Mouse (Mus musculus): ENCODE results near the gene Usp39. TPM values are rescaled to one million over a fixed set of nuclear protein-coding genes. Genes with fewer than 3 reads are reported as not detected.
A peak's percentile ranks its signal among the peaks of the same experiment; 100 is the strongest.

The Usp39 gene
- total and polyA plus RNA-seq, 2 experiments from 2014 or later = 39.0 to 52.6 TPM

DNA sequence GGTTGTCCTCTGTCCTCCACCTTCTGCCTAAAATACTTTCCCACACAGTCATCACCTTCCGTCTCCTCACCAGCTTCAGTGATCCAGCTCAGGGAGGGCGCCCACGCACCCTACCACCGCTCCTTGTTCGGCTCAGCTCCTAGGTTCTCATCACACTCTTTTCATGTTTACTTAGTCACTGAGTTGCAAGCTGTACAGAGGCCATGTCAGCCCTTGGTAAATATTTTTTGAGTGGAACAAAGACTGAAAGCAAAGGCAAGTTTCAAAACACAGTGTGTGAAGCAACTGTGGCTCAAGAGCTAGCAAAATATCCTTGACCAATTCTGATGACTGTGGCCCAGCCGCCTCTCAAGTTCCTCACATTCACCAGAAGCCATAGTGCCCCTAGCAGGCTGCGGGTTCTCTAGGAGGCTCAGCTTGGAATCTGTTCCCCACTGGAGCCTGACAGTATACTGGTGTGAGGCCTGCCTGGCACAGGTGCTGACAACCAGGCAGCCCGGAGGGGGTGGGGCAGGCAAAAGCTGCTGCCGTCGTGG lies 72.8 kb downstream of the Usp39 start:
- H3K27ac ChIP-seq (ENCODE audit: low read depth, low read length) = no peak overlapping the region
- H3K4me1 ChIP-seq (ENCODE audit: insufficient read depth) = peaks cover 3% of the 10 kb centered on the region; the same call in 1 of the 2 replicates
- H3K9me3 ChIP-seq (ENCODE audit: low read length) = no peaks in the 10 kb centered on the region
- H3K4me3 ChIP-seq (ENCODE audit: low read depth, low read length) = no peak overlapping the region
- H3K36me3 ChIP-seq (ENCODE audit: insufficient read depth) = no peaks in the 10 kb centered on the region
- DNase-seq (no peak), ATAC-seq (no peak)
- WGBS = 78% methylated on average over 10 of the region's 10 CpGs
- no peaks in the 10 kb centered on the region for H3K27me3 ChIP-seq (ENCODE audit: insufficient read depth, low read length)
- H3K4me2 ChIP-seq (ENCODE audit: low read depth) = no peak overlapping the region
- no peak overlapping the region for H3K9ac ChIP-seq
- no peak for TF ChIP-seq CTCF (IDR thresholded peaks at IDR 0.05; ENCODE audit: low read depth)

DNA sequence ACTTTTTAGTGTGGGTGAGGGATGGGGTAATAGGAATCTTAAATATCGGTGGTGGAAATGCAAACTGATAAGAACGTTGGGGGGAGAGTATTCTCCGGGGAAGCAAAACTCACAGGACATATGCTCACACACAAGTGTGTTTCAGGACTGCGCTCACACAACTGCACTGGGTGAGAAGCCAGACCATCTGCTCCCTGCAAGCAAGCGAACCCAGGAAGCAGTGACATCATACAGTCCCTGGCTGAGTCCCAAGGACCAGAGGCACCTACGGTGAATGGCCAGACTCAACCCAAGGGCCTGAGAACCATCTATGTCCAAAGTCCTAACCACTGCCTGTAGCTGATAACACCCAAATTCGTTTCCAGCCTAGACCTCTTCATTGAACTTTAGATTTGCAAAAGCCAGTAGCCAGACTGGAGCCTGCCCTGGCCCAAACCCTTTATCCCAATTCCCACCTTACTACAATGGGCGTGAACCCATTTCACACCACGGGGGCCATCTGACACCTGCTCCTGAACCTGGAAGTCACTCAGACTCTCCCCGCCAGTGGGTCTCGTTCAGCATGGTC lies 73.9 kb downstream of the Usp39 start:
- Histone ChIP-seq H3K36me3 (ENCODE audit: insufficient read depth) (no peaks in the 10 kb centered on the region), H3K4me2 (ENCODE audit: low read depth) (no peak overlapping the region), H3K27ac (ENCODE audit: low read depth, low read length) (no peak overlapping the region), H3K9me3 (ENCODE audit: low read length) (no peaks in the 10 kb centered on the region), H3K4me1 (ENCODE audit: insufficient read depth) (peaks cover 3% of the 10 kb centered on the region; the same call in 1 of the 2 replicates), H3K27me3 (ENCODE audit: insufficient read depth, low read length) (no peaks in the 10 kb centered on the region), H3K9ac (no peak overlapping the region), H3K4me3 (ENCODE audit: low read depth, low read length) (no peak overlapping the region)
- peak; percentile 88 for ATAC-seq
- TF ChIP-seq CTCF (IDR thresholded peaks at IDR 0.05; ENCODE audit: low read depth) = no peak
- DNase-seq = peak; percentile 52
- WGBS = 56% methylated on average over 11 of the region's 11 CpGs

DNA sequence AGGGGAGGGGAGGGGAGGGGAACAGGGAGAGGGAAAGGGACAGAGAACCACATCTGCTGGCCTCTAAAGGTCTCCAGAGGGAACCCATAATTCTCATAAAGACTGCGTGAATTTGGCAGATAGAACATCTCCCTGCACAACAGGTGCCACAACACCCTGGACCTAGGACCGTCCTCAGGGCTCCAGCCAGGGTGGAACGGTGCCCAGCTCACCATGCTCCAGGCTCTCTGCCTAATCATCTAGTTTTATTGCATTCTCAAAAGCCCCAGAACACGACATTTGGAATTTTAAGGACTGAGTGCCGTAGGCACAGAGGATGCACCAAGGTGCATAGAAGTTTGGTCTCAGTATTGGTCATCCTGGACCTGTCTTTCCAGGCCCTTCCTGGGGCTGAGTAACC lies 74.7 kb downstream of the Usp39 start:
- peaks cover 3% of the 10 kb centered on the region; the same call in 1 of the 2 replicates for H3K4me1 ChIP-seq (ENCODE audit: insufficient read depth)
- no peak overlapping the region for H3K27ac ChIP-seq (ENCODE audit: low read depth, low read length)
- 57% methylated on average over 5 of the region's 5 CpGs for WGBS
- no peaks in the 10 kb centered on the region for H3K36me3 ChIP-seq (ENCODE audit: insufficient read depth)
- DNase-seq = no peak
- ATAC-seq = no peak
- no peak overlapping the region for H3K4me2 ChIP-seq (ENCODE audit: low read depth)
- no peaks in the 10 kb centered on the region for H3K27me3 ChIP-seq (ENCODE audit: insufficient read depth, low read length)
- H3K9me3 ChIP-seq (ENCODE audit: low read length) = no peaks in the 10 kb centered on the region
- no peak overlapping the region for H3K4me3 ChIP-seq (ENCODE audit: low read depth, low read length)
- TF ChIP-seq CTCF (IDR thresholded peaks at IDR 0.05; ENCODE audit: low read depth) = no peak
- H3K9ac ChIP-seq = no peak overlapping the region

Other genes starting within 250 kb of the Usp39 start
- gene St3gal5, start 247.6 kb downstream of the Usp39 start, total RNA-seq (2014; rRNA removed) = 16.5 and 17.5 TPM in 2 replicates
- 26.0 and 53.4 TPM in 2 replicates for gene St3gal5, start 247.6 kb downstream of the Usp39 start, polyA plus RNA-seq (2015; fragmentation: Nextera tagmentation; extraction: Ambion mirVana)
- 2.6 and 6.9 TPM in 2 replicates for gene Atoh8, start 109.6 kb downstream of the Usp39 start, total RNA-seq (2014; rRNA removed)
- gene Atoh8, start 109.6 kb downstream of the Usp39 start, polyA plus RNA-seq (2015; fragmentation: Nextera tagmentation; extraction: Ambion mirVana) = 3.9 TPM in 2 replicates
- gene Sftpb, start 40.6 kb downstream of the Usp39 start, total RNA-seq (2014; rRNA removed) = not detected in 2 replicates
- 0.16 and 0.21 TPM in 2 replicates for gene Sftpb, start 40.6 kb downstream of the Usp39 start, polyA plus RNA-seq (2015; fragmentation: Nextera tagmentation; extraction: Ambion mirVana)
- gene 0610030E20Rik, start 2.1 kb upstream of the Usp39 start, total RNA-seq (2014; rRNA removed) = 6.5 and 10.9 TPM in 2 replicates
- 9.7 and 15.4 TPM in 2 replicates for gene 0610030E20Rik, start 2.1 kb upstream of the Usp39 start, polyA plus RNA-seq (2015; fragmentation: Nextera tagmentation; extraction: Ambion mirVana)
- 22.9 and 24.3 TPM in 2 replicates for gene Tmem150a, start 10.3 kb upstream of the Usp39 start, total RNA-seq (2014; rRNA removed)
- gene Tmem150a, start 10.3 kb upstream of the Usp39 start, polyA plus RNA-seq (2015; fragmentation: Nextera tagmentation; extraction: Ambion mirVana) = 17.2 and 17.5 TPM in 2 replicates
- 66.9 and 76.3 TPM in 2 replicates for gene Rnf181, start 21.8 kb upstream of the Usp39 start, total RNA-seq (2014; rRNA removed)
- 117 and 124 TPM in 2 replicates for gene Rnf181, start 21.8 kb upstream of the Usp39 start, polyA plus RNA-seq (2015; fragmentation: Nextera tagmentation; extraction: Ambion mirVana)
- 12.7 and 17.1 TPM in 2 replicates for gene Vamp5, start 35.3 kb upstream of the Usp39 start, total RNA-seq (2014; rRNA removed)
- gene Vamp5, start 35.3 kb upstream of the Usp39 start, polyA plus RNA-seq (2015; fragmentation: Nextera tagmentation; extraction: Ambion mirVana) = 11.6 and 13.1 TPM in 2 replicates
- gene Vamp8, start 45.5 kb upstream of the Usp39 start, total RNA-seq (2014; rRNA removed) = 10.3 and 11.8 TPM in 2 replicates
- 21.3 and 27.1 TPM in 2 replicates for gene Vamp8, start 45.5 kb upstream of the Usp39 start, polyA plus RNA-seq (2015; fragmentation: Nextera tagmentation; extraction: Ambion mirVana)
- 11.9 and 25.3 TPM in 2 replicates for gene Ggcx, start 69.1 kb upstream of the Usp39 start, total RNA-seq (2014; rRNA removed)
- 7.5 and 9.9 TPM in 2 replicates for gene Ggcx, start 69.1 kb upstream of the Usp39 start, polyA plus RNA-seq (2015; fragmentation: Nextera tagmentation; extraction: Ambion mirVana)
- 125 and 145 TPM in 2 replicates for gene Mat2a, start 94.4 kb upstream of the Usp39 start, total RNA-seq (2014; rRNA removed)
- gene Mat2a, start 94.4 kb upstream of the Usp39 start, polyA plus RNA-seq (2015; fragmentation: Nextera tagmentation; extraction: Ambion mirVana) = 222 and 246 TPM in 2 replicates
- 0.24 and 0.38 TPM in 2 replicates for gene Sh2d6, start 176.5 kb upstream of the Usp39 start, total RNA-seq (2014; rRNA removed)
- 0.21 and 0.47 TPM in 2 replicates for gene Sh2d6, start 176.5 kb upstream of the Usp39 start, polyA plus RNA-seq (2015; fragmentation: Nextera tagmentation; extraction: Ambion mirVana)
- 6.7 and 8.9 TPM in 2 replicates for gene Capg, start 199.2 kb upstream of the Usp39 start, total RNA-seq (2014; rRNA removed)
- gene Capg, start 199.2 kb upstream of the Usp39 start, polyA plus RNA-seq (2015; fragmentation: Nextera tagmentation; extraction: Ambion mirVana) = 7.1 and 7.6 TPM in 2 replicates

All from forebrain, postnatal 0 days (tissue).